Mouse (Mus musculus): ENCODE measurements at regions not wholly inside any gene's neighbourhood (a gene's known extent, or its start where the extent isn't known, plus 50 kb on each side); places are given as distances from the start of the nearest gene placed in this dataset.

- no peak overlapping the region for H3K4me2 ChIP-seq
- no peaks in the 10 kb centered on the region for H3K9me3 ChIP-seq (replicated peaks)
- no peak overlapping the region for H3K27ac ChIP-seq
- H3K9ac ChIP-seq: no peak overlapping the region
- no peak for ATAC-seq
- no peak overlapping the region for H3K4me3 ChIP-seq
- H3K36me3 ChIP-seq: no peaks in the 10 kb centered on the region
- no peaks in the 10 kb centered on the region for H3K4me1 ChIP-seq
- 30% methylated on average over 8 of the region's 8 CpGs for WGBS (ENCODE audit: insufficient replicate concordance)
- H3K27me3 ChIP-seq (replicated peaks): no peaks in the 10 kb centered on the region
Observed at GRCm38 (mm10) chr12:107104570-107104969, 383.9 kb upstream of the 3110018I06Rik start.

- Histone ChIP-seq H3K4me3 (no peak overlapping the region), H3K4me1 (no peaks in the 10 kb centered on the region), H3K9ac (no peak overlapping the region), H3K27me3 (replicated peaks) (no peaks in the 10 kb centered on the region), H3K36me3 (no peaks in the 10 kb centered on the region), H3K27ac (no peak overlapping the region), H3K9me3 (replicated peaks) (no peaks in the 10 kb centered on the region), H3K4me2 (no peak overlapping the region)
- ATAC-seq: no peak
- 52% methylated on average over 11 of the region's 11 CpGs for WGBS (ENCODE audit: insufficient replicate concordance)
Observed at GRCm38 (mm10) chr12:107105017-107105416, 383.4 kb upstream of the 3110018I06Rik start.

GRCm38 (mm10) chr12:107111908-107112770 is 376.3 kb upstream of the 3110018I06Rik start:
- Histone ChIP-seq H3K36me3 (no peaks in the 10 kb centered on the region), H3K9ac (no peak overlapping the region), H3K27me3 (replicated peaks) (no peaks in the 10 kb centered on the region), H3K4me2 (no peak overlapping the region), H3K27ac (no peak overlapping the region), H3K4me1 (no peaks in the 10 kb centered on the region), H3K9me3 (replicated peaks) (no peaks in the 10 kb centered on the region; the same call in 1 of the 2 replicates), H3K4me3 (no peak overlapping the region)
- 51% methylated on average over 18 of the region's 18 CpGs for WGBS (ENCODE audit: insufficient replicate concordance)
- ATAC-seq: no peak

- no peaks in the 10 kb centered on the region for H3K36me3 ChIP-seq
- no peaks in the 10 kb centered on the region for H3K4me1 ChIP-seq
- H3K9ac ChIP-seq: no peak overlapping the region
- ATAC-seq: no peak
- no peak overlapping the region for H3K27ac ChIP-seq
- H3K4me3 ChIP-seq: no peak overlapping the region
- H3K27me3 ChIP-seq (replicated peaks): no peaks in the 10 kb centered on the region
- H3K9me3 ChIP-seq (replicated peaks): no peaks in the 10 kb centered on the region
- H3K4me2 ChIP-seq: no peak overlapping the region
- 56% methylated on average over 3 of the region's 3 CpGs for WGBS (ENCODE audit: insufficient replicate concordance)
Observed at GRCm38 (mm10) chr12:107118364-107118763, 370.1 kb upstream of the 3110018I06Rik start.

GRCm38 (mm10) chr12:107119076-107119475 is 369.4 kb upstream of the 3110018I06Rik start:
- no peak overlapping the region for H3K27ac ChIP-seq
- H3K36me3 ChIP-seq: no peaks in the 10 kb centered on the region
- H3K27me3 ChIP-seq (replicated peaks): no peaks in the 10 kb centered on the region
- no peak overlapping the region for H3K9ac ChIP-seq
- H3K4me1 ChIP-seq: no peaks in the 10 kb centered on the region
- no peak for ATAC-seq
- no peaks in the 10 kb centered on the region for H3K9me3 ChIP-seq (replicated peaks)
- WGBS (ENCODE audit: insufficient replicate concordance): 62% methylated on average over 10 of the region's 10 CpGs
- no peak overlapping the region for H3K4me2 ChIP-seq
- H3K4me3 ChIP-seq: no peak overlapping the region

GRCm38 (mm10) chr12:107120486-107121186 is 367.8 kb upstream of the 3110018I06Rik start:
- ATAC-seq: no peak
- Histone ChIP-seq H3K27me3 (replicated peaks) (no peaks in the 10 kb centered on the region), H3K4me1 (no peaks in the 10 kb centered on the region), H3K36me3 (no peaks in the 10 kb centered on the region), H3K4me3 (no peak overlapping the region), H3K9me3 (replicated peaks) (no peaks in the 10 kb centered on the region), H3K27ac (no peak overlapping the region), H3K4me2 (no peak overlapping the region), H3K9ac (no peak overlapping the region)
- 77% methylated on average over 21 of the region's 21 CpGs for WGBS (ENCODE audit: insufficient replicate concordance)

- Histone ChIP-seq H3K9ac (no peak overlapping the region), H3K27ac (no peak overlapping the region), H3K4me1 (no peaks in the 10 kb centered on the region), H3K4me2 (no peak overlapping the region), H3K36me3 (no peaks in the 10 kb centered on the region), H3K27me3 (replicated peaks) (no peaks in the 10 kb centered on the region), H3K4me3 (no peak overlapping the region), H3K9me3 (replicated peaks) (no peaks in the 10 kb centered on the region)
- no peak for ATAC-seq
- 60% methylated on average over 4 of the region's 4 CpGs for WGBS (ENCODE audit: insufficient replicate concordance)
Observed at GRCm38 (mm10) chr12:107121990-107122389, 366.4 kb upstream of the 3110018I06Rik start.

GRCm38 (mm10) chr12:107123661-107124060 is 364.8 kb upstream of the 3110018I06Rik start:
- H3K4me1 ChIP-seq: no peaks in the 10 kb centered on the region
- no peak for ATAC-seq
- H3K27ac ChIP-seq: no peak overlapping the region
- no peak overlapping the region for H3K4me3 ChIP-seq
- no peak overlapping the region for H3K9ac ChIP-seq
- H3K27me3 ChIP-seq (replicated peaks): no peaks in the 10 kb centered on the region
- no peak overlapping the region for H3K4me2 ChIP-seq
- no peaks in the 10 kb centered on the region for H3K9me3 ChIP-seq (replicated peaks)
- 76% methylated on average over 8 of the region's 8 CpGs for WGBS (ENCODE audit: insufficient replicate concordance)
- H3K36me3 ChIP-seq: no peaks in the 10 kb centered on the region

- Histone ChIP-seq H3K4me1 (no peaks in the 10 kb centered on the region), H3K27me3 (replicated peaks) (no peaks in the 10 kb centered on the region), H3K4me3 (no peak overlapping the region), H3K9me3 (replicated peaks) (no peaks in the 10 kb centered on the region), H3K36me3 (no peaks in the 10 kb centered on the region), H3K4me2 (no peak overlapping the region), H3K27ac (no peak overlapping the region), H3K9ac (no peak overlapping the region)
- ATAC-seq: no peak
- WGBS (ENCODE audit: insufficient replicate concordance): 82% methylated on average over 17 of the region's 17 CpGs
Observed at GRCm38 (mm10) chr12:107124263-107124885, 364.1 kb upstream of the 3110018I06Rik start.

GRCm38 (mm10) chr12:107125201-107125600 is 363.2 kb upstream of the 3110018I06Rik start:
- 69% methylated on average over 7 of the region's 7 CpGs for WGBS (ENCODE audit: insufficient replicate concordance)
- no peak overlapping the region for H3K9ac ChIP-seq
- no peak overlapping the region for H3K4me2 ChIP-seq
- H3K4me3 ChIP-seq: no peak overlapping the region
- H3K27me3 ChIP-seq (replicated peaks): no peaks in the 10 kb centered on the region
- H3K27ac ChIP-seq: no peak overlapping the region
- H3K36me3 ChIP-seq: no peaks in the 10 kb centered on the region
- H3K9me3 ChIP-seq (replicated peaks): no peaks in the 10 kb centered on the region
- ATAC-seq: no peak
- H3K4me1 ChIP-seq: no peaks in the 10 kb centered on the region

GRCm38 (mm10) chr12:107126056-107126455 is 362.4 kb upstream of the 3110018I06Rik start:
- no peak for ATAC-seq
- Histone ChIP-seq H3K9ac (no peak overlapping the region), H3K4me3 (no peak overlapping the region), H3K36me3 (no peaks in the 10 kb centered on the region), H3K27me3 (replicated peaks) (no peaks in the 10 kb centered on the region), H3K9me3 (replicated peaks) (no peaks in the 10 kb centered on the region), H3K4me1 (no peaks in the 10 kb centered on the region), H3K27ac (no peak overlapping the region), H3K4me2 (no peak overlapping the region)
- WGBS (ENCODE audit: insufficient replicate concordance): 69% methylated on average over 10 of the region's 10 CpGs

GRCm38 (mm10) chr12:107127591-107127990 is 360.8 kb upstream of the 3110018I06Rik start:
- Histone ChIP-seq H3K4me2 (no peak overlapping the region), H3K9ac (no peak overlapping the region), H3K4me1 (no peaks in the 10 kb centered on the region), H3K36me3 (no peaks in the 10 kb centered on the region), H3K27me3 (replicated peaks) (no peaks in the 10 kb centered on the region), H3K9me3 (replicated peaks) (no peaks in the 10 kb centered on the region), H3K4me3 (no peak overlapping the region), H3K27ac (no peak overlapping the region)
- no peak for ATAC-seq
- 68% methylated on average over 3 of the region's 3 CpGs for WGBS (ENCODE audit: insufficient replicate concordance)
